In the genomic region with DNA sequence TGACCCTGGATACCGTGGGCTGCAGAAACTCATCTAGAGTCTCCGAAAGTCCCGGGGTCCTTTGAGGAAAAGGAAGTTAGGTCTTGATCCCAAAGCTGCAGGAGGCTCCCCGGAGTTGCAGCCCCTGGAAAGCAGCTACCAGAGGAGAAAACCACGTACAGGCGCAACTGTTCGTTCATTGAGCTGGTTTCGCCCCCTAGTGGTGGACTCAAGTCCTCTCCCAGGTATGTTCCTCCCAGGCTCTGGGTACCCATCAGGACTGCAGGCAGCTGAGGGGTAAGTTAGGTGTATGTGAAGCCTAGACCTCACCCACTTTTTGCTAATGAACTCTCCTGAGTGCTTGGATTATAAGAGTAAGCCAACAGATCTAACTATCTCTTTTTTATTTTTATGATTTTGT, we compare ENCODE assay signal across 9 mouse cellular contexts. TPM values are rescaled to one million over a fixed set of nuclear protein-coding genes. Genes with fewer than 3 reads are reported as not detected.
DNase-seq lines count a peak whose midpoint lies in the region; ATAC-seq lines count a peak whose summit lies in the region.
"Had no signal": no experiment of that assay in that cellular context is flagged by ENCODE, and none has a peak within 500 bp of the region (broad histone marks: within the 10 kb centered on the region; RNA-seq: fewer than 3 reads in every experiment).

No protein-coding gene starts in this region.

- no peak overlapping the region for H3K27ac ChIP-seq in forebrain, embryonic 10.5 days
- H3K27ac ChIP-seq in forebrain, embryonic 12.5 days: no peak overlapping the region
- H3K27ac ChIP-seq in embryonic facial prominence, embryonic 14.5 days (replicated peaks; ENCODE audit: low read depth, low read length): no peak overlapping the region
- no peak overlapping the region for H3K27ac ChIP-seq in hindbrain, embryonic 12.5 days
- H3K27ac ChIP-seq: lung, embryonic 15.5 days had no signal

- H3K4me3 ChIP-seq in forebrain, embryonic 10.5 days: no peak overlapping the region
- H3K4me3 ChIP-seq in forebrain, embryonic 12.5 days (replicated peaks): no peak overlapping the region
- H3K4me3 ChIP-seq in embryonic facial prominence, embryonic 14.5 days (ENCODE audit: low read depth, low read length): no peak overlapping the region
- no peak overlapping the region for H3K4me3 ChIP-seq in hindbrain, embryonic 12.5 days
- H3K4me3 ChIP-seq: lung, embryonic 15.5 days had no signal

- H3K4me2 ChIP-seq in forebrain, embryonic 12.5 days: no peak overlapping the region
- H3K4me2 ChIP-seq in embryonic facial prominence, embryonic 14.5 days (ENCODE audit: low read depth, low read length): no peak overlapping the region
- no peak overlapping the region for H3K4me2 ChIP-seq in hindbrain, embryonic 12.5 days (replicated peaks)
- H3K4me2 ChIP-seq: lung, embryonic 15.5 days had no signal

- DNase-seq in forebrain, embryonic 10.5 days (ENCODE audit: extremely low spot score, low spot score): peak; percentile 76
- DNase-seq in adrenal gland, postnatal 4 days (ENCODE audit: low spot score in 2 of 2): peak; percentile 41 to 49
- DNase-seq in embryonic facial prominence, embryonic 14.5 days (ENCODE audit: low spot score): peak; percentile 88
- peak; percentile 47 to 58 for DNase-seq in layer of hippocampus, postnatal 36 days
- DNase-seq in spleen, postnatal 36 days (ENCODE audit: low spot score in 2 of 2): peak; percentile 28 to 48

- no peak overlapping the region for H3K9ac ChIP-seq in forebrain, embryonic 12.5 days
- H3K9ac ChIP-seq in embryonic facial prominence, embryonic 14.5 days (ENCODE audit: low read depth, low read length): no peak overlapping the region
- no peak overlapping the region for H3K9ac ChIP-seq in hindbrain, embryonic 12.5 days
- H3K9ac ChIP-seq: lung, embryonic 15.5 days had no signal

- no peak for ATAC-seq in forebrain, embryonic 12.5 days (ENCODE audit: low FRiP score)
- ATAC-seq in embryonic facial prominence, embryonic 14.5 days (ENCODE audit: low read depth): peak; percentile 74
- 0 out of 2 replicates have a peak, but pooled peaks have one; percentile 43 for ATAC-seq in hindbrain, embryonic 12.5 days (ENCODE audit: low FRiP score)
- peak; percentile 87 for ATAC-seq in megakaryocyte, adult 5-6 weeks (ENCODE audit: poor library complexity, severe bottlenecking)

- H3K9me3 ChIP-seq in forebrain, embryonic 10.5 days: no peaks in the 10 kb centered on the region
- H3K9me3 ChIP-seq in forebrain, embryonic 12.5 days: no peaks in the 10 kb centered on the region
- no peaks in the 10 kb centered on the region for H3K9me3 ChIP-seq in embryonic facial prominence, embryonic 14.5 days (ENCODE audit: control insufficient read depth, low read length)
- no peaks in the 10 kb centered on the region for H3K9me3 ChIP-seq in hindbrain, embryonic 12.5 days (replicated peaks)
- H3K9me3 ChIP-seq: lung, embryonic 15.5 days had no signal

- H3K27me3 ChIP-seq in forebrain, embryonic 10.5 days (ENCODE audit: poor library complexity, severe bottlenecking): peaks cover 16% of the 10 kb centered on the region
- peaks cover 12% of the 10 kb centered on the region for H3K27me3 ChIP-seq in forebrain, embryonic 12.5 days
- H3K27me3 ChIP-seq in embryonic facial prominence, embryonic 14.5 days (replicated peaks; ENCODE audit: control insufficient read depth, insufficient read depth, low read length): no peaks in the 10 kb centered on the region
- peaks cover 11% of the 10 kb centered on the region for H3K27me3 ChIP-seq in hindbrain, embryonic 12.5 days
- H3K27me3 ChIP-seq: lung, embryonic 15.5 days had no signal

- 9% methylated on average over 8 of the region's 8 CpGs for WGBS in forebrain, embryonic 10.5 days
- 4% methylated on average over 8 of the region's 8 CpGs for WGBS in forebrain, embryonic 12.5 days
- 7% methylated on average over 8 of the region's 8 CpGs for WGBS in embryonic facial prominence, embryonic 14.5 days
- WGBS in hindbrain, embryonic 12.5 days: 6% methylated on average over 8 of the region's 8 CpGs

- H3K36me3 ChIP-seq in forebrain, embryonic 10.5 days (replicated peaks): no peaks in the 10 kb centered on the region
- no peaks in the 10 kb centered on the region for H3K36me3 ChIP-seq in forebrain, embryonic 12.5 days (replicated peaks)
- H3K36me3 ChIP-seq in embryonic facial prominence, embryonic 14.5 days (ENCODE audit: control insufficient read depth, insufficient read depth, low read length): no peaks in the 10 kb centered on the region
- no peaks in the 10 kb centered on the region for H3K36me3 ChIP-seq in hindbrain, embryonic 12.5 days
- H3K36me3 ChIP-seq: lung, embryonic 15.5 days had no signal

- peaks cover 11% of the 10 kb centered on the region; the same call in 1 of the 2 replicates for H3K4me1 ChIP-seq in forebrain, embryonic 10.5 days
- H3K4me1 ChIP-seq in forebrain, embryonic 12.5 days: peaks cover under 1% of the 10 kb centered on the region; the same call in 1 of the 2 replicates
- peaks cover 3% of the 10 kb centered on the region; the same call in 1 of the 2 replicates for H3K4me1 ChIP-seq in embryonic facial prominence, embryonic 14.5 days (ENCODE audit: control insufficient read depth, insufficient read depth, low read length)
- no peaks in the 10 kb centered on the region; the same call in 1 of the 2 replicates for H3K4me1 ChIP-seq in hindbrain, embryonic 12.5 days
- H3K4me1 ChIP-seq: lung, embryonic 15.5 days had no signal

RNA-seq across cellular contexts. Expression of a gene that starts 16.1 kb away (rescaled TPM):
- 7.1 and 9.8 TPM in 2 replicates for polyA plus RNA-seq in forebrain, embryonic 10.5 days (2016; fragmentation: Nextera tagmentation; extraction: Ambion mirVana)
- 2.5 and 3.5 TPM in 2 replicates for polyA plus RNA-seq in forebrain, embryonic 12.5 days (2016; fragmentation: Nextera tagmentation; extraction: Ambion mirVana)
- 10 to 100 TPM in 1 of 2 experiments, 1 to 10 TPM in 1; 1.4 to 11.3 TPM for total RNA-seq in adrenal gland, postnatal 4 days (2021)
- 24.4 and 25.3 TPM in 2 replicates for polyA plus RNA-seq in embryonic facial prominence, embryonic 14.5 days (2014; fragmentation: Nextera tagmentation; extraction: Ambion mirVana)
- 9.4 and 14.3 TPM in 2 replicates for polyA plus RNA-seq in hindbrain, embryonic 12.5 days (2016; fragmentation: Nextera tagmentation; extraction: Ambion mirVana)
- total RNA-seq in layer of hippocampus, postnatal 36 days (2021): 1 to 10 TPM; 5.5 to 7.8 TPM
- not detected in 2 replicates for total RNA-seq in megakaryocyte, adult 5-6 weeks (2015)
- total RNA-seq in megakaryocyte, adult 5-6 weeks (2017): not detected in 2 replicates

RNA-seq across cellular contexts. Expression of a gene that starts 27.2 kb away (rescaled TPM):
- 2.1 and 4.4 TPM in 2 replicates for polyA plus RNA-seq in forebrain, embryonic 10.5 days (2016; fragmentation: Nextera tagmentation; extraction: Ambion mirVana)
- 1.5 and 2.2 TPM in 2 replicates for polyA plus RNA-seq in forebrain, embryonic 12.5 days (2016; fragmentation: Nextera tagmentation; extraction: Ambion mirVana)
- 10 to 100 TPM; 17.6 to 25.8 TPM for total RNA-seq in adrenal gland, postnatal 4 days (2021)
- polyA plus RNA-seq in embryonic facial prominence, embryonic 14.5 days (2014; fragmentation: Nextera tagmentation; extraction: Ambion mirVana): 9.8 and 11.7 TPM in 2 replicates
- polyA plus RNA-seq in hindbrain, embryonic 12.5 days (2016; fragmentation: Nextera tagmentation; extraction: Ambion mirVana): 3.7 and 4.1 TPM in 2 replicates
- 1 to 10 TPM in 1 of 2 experiments, under 1 TPM in 1; 0.40 to 1.0 TPM for total RNA-seq in layer of hippocampus, postnatal 36 days (2021)
- total RNA-seq in megakaryocyte, adult 5-6 weeks (2015): 42.7 and 43.7 TPM in 2 replicates
- total RNA-seq in megakaryocyte, adult 5-6 weeks (2017): 81.0 and 109 TPM in 2 replicates

RNA-seq across cellular contexts. Expression of a gene that starts 52.7 kb away (rescaled TPM):
- polyA plus RNA-seq in forebrain, embryonic 10.5 days (2016; fragmentation: Nextera tagmentation; extraction: Ambion mirVana): 5.2 and 5.6 TPM in 2 replicates
- polyA plus RNA-seq in forebrain, embryonic 12.5 days (2016; fragmentation: Nextera tagmentation; extraction: Ambion mirVana): 1.4 and 3.3 TPM in 2 replicates
- total RNA-seq in adrenal gland, postnatal 4 days (2021): 10 to 100 TPM in 1 of 2 experiments, 1 to 10 TPM in 1; 9.6 to 10.4 TPM
- 8.7 and 9.4 TPM in 2 replicates for polyA plus RNA-seq in embryonic facial prominence, embryonic 14.5 days (2014; fragmentation: Nextera tagmentation; extraction: Ambion mirVana)
- polyA plus RNA-seq in hindbrain, embryonic 12.5 days (2016; fragmentation: Nextera tagmentation; extraction: Ambion mirVana): 4.9 and 5.1 TPM in 2 replicates
- 1 to 10 TPM; 3.3 to 5.5 TPM for total RNA-seq in layer of hippocampus, postnatal 36 days (2021)
- total RNA-seq in megakaryocyte, adult 5-6 weeks (2015): 0.39 and 1.1 TPM in 2 replicates
- total RNA-seq in megakaryocyte, adult 5-6 weeks (2017): 0.29 TPM in 1 of 2 replicates, not detected in the other

Comparison
In these comparisons a context has a peak if more than half of its experiments do, and no peak if none do; other contexts are left out.
1. DNase-seq: peak in every context shown above with its lines; median percentile 88 in embryonic facial prominence, embryonic 14.5 days; 76 in forebrain, embryonic 10.5 days; 52 in layer of hippocampus, postnatal 36 days; 45 in adrenal gland, postnatal 4 days; 38 in spleen, postnatal 36 days.